Mouse (Mus musculus) hindbrain, embryonic 11.5 days (tissue): ENCODE data around the gene Cnga2. TPM values are rescaled to one million over a fixed set of nuclear protein-coding genes. Genes with fewer than 3 reads are reported as not detected.
A peak's percentile ranks its signal among the peaks of the same experiment; 100 is the strongest.

Experiments used
- ATAC-seq: fragments of 200-750 bp; cut with Nextera tagmentation; 2 replicates; pipeline ENCODE4 v1.8.0; 2017; ENCODE audit warnings: mild to moderate bottlenecking, moderate TSS enrichment, moderate library complexity; ENCODE audit not compliant: low FRiP score
- DNase-seq: peaks from one replicate; pipeline ENCODE4 v3.0.0-alpha.2; 2015; ENCODE audit warnings: low spot score
- H3K27ac ChIP-seq: fragments of 300-500 bp; sonication (generic); 2 replicates; pipeline ENCODE4 v1.5.1; 2014; ENCODE audit warnings: mild to moderate bottlenecking, low read depth, low read length
- H3K27me3 ChIP-seq: fragments of 300-500 bp; sonication (generic); 2 replicates; pipeline ENCODE4 v1.6.1; 2014; ENCODE audit warnings: mild to moderate bottlenecking, low read length, moderate library complexity, mixed read lengths; ENCODE audit not compliant: control insufficient read depth, insufficient read depth
- H3K36me3 ChIP-seq: fragments of 300-500 bp; sonication (generic); 2 replicates; pipeline ENCODE4 v1.6.1; 2014; ENCODE audit warnings: mild to moderate bottlenecking, low read length, moderate library complexity, mixed read lengths; ENCODE audit not compliant: control insufficient read depth, insufficient read depth
- H3K4me1 ChIP-seq: fragments of 300-500 bp; sonication (generic); replicated peaks from 2 replicates; pipeline ENCODE4 v1.6.1; 2014; ENCODE audit warnings: low read length, mixed read lengths; ENCODE audit not compliant: control insufficient read depth, insufficient read depth
- H3K4me2 ChIP-seq: fragments of 300-500 bp; sonication (generic); replicated peaks from 2 replicates; pipeline ENCODE4 v1.6.1; 2014; ENCODE audit warnings: mild to moderate bottlenecking, low read depth, low read length
- H3K4me3 ChIP-seq: fragments of 300-500 bp; sonication (generic); 2 replicates; pipeline ENCODE4 v1.5.1; 2014; ENCODE audit warnings: low read depth, low read length
- H3K9ac ChIP-seq: fragments of 300-500 bp; sonication (generic); 2 replicates; pipeline ENCODE4 v1.6.1; 2014; ENCODE audit warnings: low read depth, low read length
- H3K9me3 ChIP-seq: fragments of 300-500 bp; sonication (generic); 2 replicates; pipeline ENCODE4 v1.6.1; 2016; ENCODE audit warnings: low read length; ENCODE audit not compliant: control insufficient read depth
- WGBS: fragments of 180-500 bp; shearing (Covaris S2); extraction: QIAGEN DNeasy Blood & Tissue Kit; methylation state at CpG from one replicate; pipeline ENCODE4 v1.1.7; 2014; 5-methylcytosine and 5-hydroxymethylcytosine counted together
- polyA plus RNA-seq: library from polyadenylated mRNA; unstranded; fragments of >200 nt; fragmentation: Nextera tagmentation; extraction: Ambion mirVana; gene quantifications from 2 replicates; pipeline ENCODE4 v1.2.1, GENCODE M21; 2014

Cnga2 gene
- not detected in 2 replicates for polyA plus RNA-seq

GRCm38 (mm10) chrX:71991549-71991948, at the start of gene Cnga2:
Gene Cnga2 (plus strand): TSS chrX:71991849.
- H3K27ac ChIP-seq = no peak within 1 kb of the TSS
- no peaks in the 10 kb centered on the region for H3K9me3 ChIP-seq
- H3K4me2 ChIP-seq = no peak within 1 kb of the TSS
- ATAC-seq = no peak
- no peaks in the 10 kb centered on the region for H3K27me3 ChIP-seq
- no peak within 1 kb of the TSS for H3K4me3 ChIP-seq
- no peaks in the 10 kb centered on the region for H3K4me1 ChIP-seq
- H3K36me3 ChIP-seq = no peaks in the 10 kb centered on the region
- no peak within 1 kb of the TSS for H3K9ac ChIP-seq
- no peak for DNase-seq
- 77% methylated on average over 3 of the region's 3 CpGs for WGBS

- Histone ChIP-seq H3K4me2 (no peak overlapping the region), H3K4me3 (no peak overlapping the region), H3K36me3 (no peaks in the 10 kb centered on the region), H3K27me3 (no peaks in the 10 kb centered on the region), H3K9ac (no peak overlapping the region), H3K9me3 (no peaks in the 10 kb centered on the region), H3K27ac (no peak overlapping the region), H3K4me1 (no peaks in the 10 kb centered on the region)
- ATAC-seq (no peak), DNase-seq (peak; percentile 70)
- WGBS = 15% methylated on average over 3 of the region's 3 CpGs
Measured at GRCm38 (mm10) chrX:71946631-71947030, 45.0 kb upstream of the Cnga2 start.

GRCm38 (mm10) chrX:71958366-71958765, 33.3 kb upstream of the Cnga2 start:
- no peaks in the 10 kb centered on the region for H3K36me3 ChIP-seq
- DNase-seq (no peak), ATAC-seq (no peak)
- no peak overlapping the region for H3K4me2 ChIP-seq
- no peaks in the 10 kb centered on the region for H3K9me3 ChIP-seq
- H3K27ac ChIP-seq = no peak overlapping the region
- H3K9ac ChIP-seq = no peak overlapping the region
- H3K27me3 ChIP-seq = no peaks in the 10 kb centered on the region
- H3K4me1 ChIP-seq = no peaks in the 10 kb centered on the region
- no peak overlapping the region for H3K4me3 ChIP-seq

- Histone ChIP-seq H3K4me3 (peak within 1 kb of the TSS; percentile 46), H3K36me3 (no peaks in the 10 kb centered on the region), H3K27me3 (no peaks in the 10 kb centered on the region), H3K4me1 (no peaks in the 10 kb centered on the region), H3K9me3 (no peaks in the 10 kb centered on the region), H3K9ac (peak within 1 kb of the TSS; percentile 65), H3K4me2 (peak within 1 kb of the TSS; percentile 66), H3K27ac (no peak within 1 kb of the TSS)
- peak; percentile 94 for ATAC-seq
- DNase-seq = peak; percentile 73
- WGBS = 15% methylated on average over 27 of the region's 72 CpGs
Measured at GRCm38 (mm10) chrX:71962073-71963051, 29.3 kb upstream of the Cnga2 start, which contains the start of gene Prrg3. Gene Prrg3 (plus strand): TSS chrX:71962624.

- H3K27me3 ChIP-seq = no peaks in the 10 kb centered on the region
- peak overlapping the region; percentile 65 for H3K9ac ChIP-seq
- ATAC-seq (peak; percentile 33; the same call in 1 of the 2 replicates), DNase-seq (peak; percentile 10)
- H3K4me2 ChIP-seq = peak overlapping the region; percentile 66
- no peaks in the 10 kb centered on the region for H3K36me3 ChIP-seq
- no peaks in the 10 kb centered on the region for H3K4me1 ChIP-seq
- no peak overlapping the region for H3K27ac ChIP-seq
- WGBS = 30% methylated on average over 9 of the region's 9 CpGs
- no peaks in the 10 kb centered on the region for H3K9me3 ChIP-seq
- peak overlapping the region; percentile 46 for H3K4me3 ChIP-seq
Measured at GRCm38 (mm10) chrX:71963275-71963912, 28.3 kb upstream of the Cnga2 start.

GRCm38 (mm10) chrX:71968216-71968615, 23.4 kb upstream of the Cnga2 start:
- Histone ChIP-seq H3K9ac (no peak overlapping the region), H3K27ac (no peak overlapping the region), H3K36me3 (no peaks in the 10 kb centered on the region), H3K4me2 (no peak overlapping the region), H3K9me3 (no peaks in the 10 kb centered on the region), H3K4me1 (no peaks in the 10 kb centered on the region), H3K27me3 (no peaks in the 10 kb centered on the region), H3K4me3 (no peak overlapping the region)
- DNase-seq = no peak
- WGBS = 100% methylated on average over 1 of the region's 1 CpGs
- ATAC-seq = no peak

GRCm38 (mm10) chrX:71968816-71969215, 22.8 kb upstream of the Cnga2 start:
- DNase-seq (no peak), ATAC-seq (no peak)
- H3K27me3 ChIP-seq = no peaks in the 10 kb centered on the region
- no peak overlapping the region for H3K4me3 ChIP-seq
- H3K36me3 ChIP-seq = no peaks in the 10 kb centered on the region
- no peak overlapping the region for H3K27ac ChIP-seq
- H3K9ac ChIP-seq = no peak overlapping the region
- WGBS = 80% methylated on average over 6 of the region's 6 CpGs
- no peaks in the 10 kb centered on the region for H3K9me3 ChIP-seq
- no peak overlapping the region for H3K4me2 ChIP-seq
- no peaks in the 10 kb centered on the region for H3K4me1 ChIP-seq

- Histone ChIP-seq H3K9ac (no peak overlapping the region), H3K4me2 (no peak overlapping the region), H3K4me1 (no peaks in the 10 kb centered on the region), H3K9me3 (no peaks in the 10 kb centered on the region), H3K4me3 (no peak overlapping the region), H3K27me3 (no peaks in the 10 kb centered on the region), H3K27ac (no peak overlapping the region), H3K36me3 (no peaks in the 10 kb centered on the region)
- WGBS = 71% methylated on average over 5 of the region's 5 CpGs
- ATAC-seq = no peak
- DNase-seq = no peak
Measured at GRCm38 (mm10) chrX:71971325-71971724, 20.3 kb upstream of the Cnga2 start.
